Mouse (Mus musculus) kidney, adult 2 months (tissue): Measurements from ENCODE around the gene Scfd2.

Source experiments
- CTCF ChIP-seq: fragments of 200-500 bp; conservative IDR thresholded peaks from 2 replicates; pipeline ENCODE4 v1.5.1; 2011; ENCODE audit warnings: low read depth, mild to moderate bottlenecking, control low read depth, low read length, moderate library complexity, mixed read lengths; ENCODE audit not compliant: insufficient read depth, insufficient read length
- POLR2A ChIP-seq: fragments of 200-500 bp; IDR thresholded peaks from one replicate; pipeline ENCODE4 v1.6.1; 2011; ENCODE audit warnings: low read depth, low read length, control low read depth

DNA sequence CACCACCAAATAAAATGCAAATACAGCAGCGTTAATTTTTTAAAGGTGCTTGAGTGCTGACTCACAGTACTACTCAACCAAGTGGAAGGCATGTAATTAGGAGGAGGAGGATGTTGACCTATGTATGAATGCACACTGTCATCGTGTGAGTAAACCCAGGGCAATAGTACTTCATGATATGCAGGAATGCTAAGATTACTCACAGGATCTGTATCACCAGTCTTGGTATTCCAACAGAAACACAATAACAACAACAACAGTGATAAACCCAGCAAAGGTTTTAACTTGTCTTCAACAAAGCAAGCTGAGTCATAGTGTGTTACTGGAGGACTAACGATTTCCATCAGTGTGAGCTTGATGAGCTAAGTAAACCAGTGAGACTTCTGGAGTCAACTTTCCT is 38.9 kb downstream of the Scfd2 start:
- no peak for TF ChIP-seq CTCF
- no peak for TF ChIP-seq POLR2A
